Mouse (Mus musculus): ENCODE data around the gene Zfp809. TPM values are rescaled to one million over a fixed set of nuclear protein-coding genes. Genes with fewer than 3 reads are reported as not detected.
"Not testable (repeated sequence)": the region's sequence is repeated elsewhere in the genome, so short reads cannot be mapped to it uniquely, and the experiment has no call there.

Gene Zfp809
- polyA plus RNA-seq, 1 experiment from 2014 or later: 24.6 TPM

- peak; percentile 48; the same call in 1 of the 2 replicates for ATAC-seq (ENCODE audit: low FRiP score, low TSS enrichment)
- no peak overlapping the region for H3K27ac ChIP-seq (ENCODE audit: low read depth, low read length)
These were observed 694 bp upstream of the Zfp809 start for GRCm38 (mm10) chr9:22224536-22225503.

GRCm38 (mm10) chr9:22226389-22226673 is 817 bp downstream of the Zfp809 start:
- Histone ChIP-seq H3K4me3 (ENCODE audit: low read length) (peak overlapping the region; percentile 66), H3K4me2 (replicated peaks; ENCODE audit: low read depth, low read length) (peak overlapping the region; percentile 68)
- not testable (repeated sequence) for H3K27ac ChIP-seq (ENCODE audit: low read depth, low read length); ATAC-seq (ENCODE audit: low FRiP score, low TSS enrichment); H3K27me3 ChIP-seq (ENCODE audit: control insufficient read depth, insufficient read depth, low read length); H3K4me1 ChIP-seq (ENCODE audit: control insufficient read depth, insufficient read depth, low read length); H3K36me3 ChIP-seq (ENCODE audit: control insufficient read depth, insufficient read depth, low read length); H3K9ac ChIP-seq (ENCODE audit: low read depth, low read length); H3K9me3 ChIP-seq (ENCODE audit: control insufficient read depth, low read length)
- WGBS: 71% methylated on average over 7 of the region's 7 CpGs

More at GRCm38 (mm10) chr9:22224536-22225503, 694 bp upstream of the Zfp809 start:
- Histone ChIP-seq H3K4me1 (ENCODE audit: control insufficient read depth, insufficient read depth, low read length) (no peaks in the 10 kb centered on the region), H3K4me2 (replicated peaks; ENCODE audit: low read depth, low read length) (peak overlapping the region; percentile 68), H3K36me3 (ENCODE audit: control insufficient read depth, insufficient read depth, low read length) (no peaks in the 10 kb centered on the region), H3K4me3 (ENCODE audit: low read length) (peak overlapping the region; percentile 66), H3K9me3 (ENCODE audit: control insufficient read depth, low read length) (peaks cover 3% of the 10 kb centered on the region; the same call in 1 of the 2 replicates), H3K9ac (ENCODE audit: low read depth, low read length) (peak overlapping the region; percentile 70; the same call in 1 of the 2 replicates), H3K27me3 (ENCODE audit: control insufficient read depth, insufficient read depth, low read length) (no peaks in the 10 kb centered on the region)
- WGBS: 28% methylated on average over 17 of the region's 17 CpGs

- Histone ChIP-seq H3K4me3 (ENCODE audit: low read length) (no peak overlapping the region), H3K9ac (ENCODE audit: low read depth, low read length) (no peak overlapping the region), H3K27ac (ENCODE audit: low read depth, low read length) (no peak overlapping the region), H3K4me1 (ENCODE audit: control insufficient read depth, insufficient read depth, low read length) (no peaks in the 10 kb centered on the region), H3K27me3 (ENCODE audit: control insufficient read depth, insufficient read depth, low read length) (no peaks in the 10 kb centered on the region), H3K36me3 (ENCODE audit: control insufficient read depth, insufficient read depth, low read length) (no peaks in the 10 kb centered on the region), H3K4me2 (replicated peaks; ENCODE audit: low read depth, low read length) (no peak overlapping the region), H3K9me3 (ENCODE audit: control insufficient read depth, low read length) (peaks cover 3% of the 10 kb centered on the region; the same call in 1 of the 2 replicates)
- WGBS: 84% methylated on average over 15 of the region's 15 CpGs
- no peak for ATAC-seq (ENCODE audit: low FRiP score, low TSS enrichment)
These were observed 1.3 kb downstream of the Zfp809 start for GRCm38 (mm10) chr9:22226846-22227245.

GRCm38 (mm10) chr9:22229386-22230026 is 4.0 kb downstream of the Zfp809 start:
- Histone ChIP-seq H3K4me2 (replicated peaks; ENCODE audit: low read depth, low read length) (no peak overlapping the region), H3K27ac (ENCODE audit: low read depth, low read length) (no peak overlapping the region), H3K9me3 (ENCODE audit: control insufficient read depth, low read length) (peaks cover 3% of the 10 kb centered on the region; the same call in 1 of the 2 replicates), H3K4me3 (ENCODE audit: low read length) (no peak overlapping the region), H3K27me3 (ENCODE audit: control insufficient read depth, insufficient read depth, low read length) (no peaks in the 10 kb centered on the region), H3K9ac (ENCODE audit: low read depth, low read length) (no peak overlapping the region), H3K4me1 (ENCODE audit: control insufficient read depth, insufficient read depth, low read length) (no peaks in the 10 kb centered on the region), H3K36me3 (ENCODE audit: control insufficient read depth, insufficient read depth, low read length) (no peaks in the 10 kb centered on the region)
- 92% methylated on average over 7 of the region's 7 CpGs for WGBS
- ATAC-seq (ENCODE audit: low FRiP score, low TSS enrichment): no peak

GRCm38 (mm10) chr9:22230061-22230460 is 4.5 kb downstream of the Zfp809 start:
- H3K4me1 ChIP-seq (ENCODE audit: control insufficient read depth, insufficient read depth, low read length): no peaks in the 10 kb centered on the region
- no peak overlapping the region for H3K27ac ChIP-seq (ENCODE audit: low read depth, low read length)
- no peak overlapping the region for H3K9ac ChIP-seq (ENCODE audit: low read depth, low read length)
- H3K27me3 ChIP-seq (ENCODE audit: control insufficient read depth, insufficient read depth, low read length): no peaks in the 10 kb centered on the region
- peaks cover 3% of the 10 kb centered on the region; the same call in 1 of the 2 replicates for H3K9me3 ChIP-seq (ENCODE audit: control insufficient read depth, low read length)
- no peak overlapping the region for H3K4me3 ChIP-seq (ENCODE audit: low read length)
- no peak for ATAC-seq (ENCODE audit: low FRiP score, low TSS enrichment)
- H3K36me3 ChIP-seq (ENCODE audit: control insufficient read depth, insufficient read depth, low read length): no peaks in the 10 kb centered on the region
- 95% methylated on average over 3 of the region's 3 CpGs for WGBS
- no peak overlapping the region for H3K4me2 ChIP-seq (replicated peaks; ENCODE audit: low read depth, low read length)

- Histone ChIP-seq H3K27ac (ENCODE audit: low read depth, low read length) (no peak overlapping the region), H3K9ac (ENCODE audit: low read depth, low read length) (no peak overlapping the region), H3K4me1 (ENCODE audit: control insufficient read depth, insufficient read depth, low read length) (no peaks in the 10 kb centered on the region), H3K36me3 (ENCODE audit: control insufficient read depth, insufficient read depth, low read length) (no peaks in the 10 kb centered on the region), H3K9me3 (ENCODE audit: control insufficient read depth, low read length) (peaks cover 3% of the 10 kb centered on the region; the same call in 1 of the 2 replicates), H3K4me3 (ENCODE audit: low read length) (no peak overlapping the region), H3K4me2 (replicated peaks; ENCODE audit: low read depth, low read length) (no peak overlapping the region), H3K27me3 (ENCODE audit: control insufficient read depth, insufficient read depth, low read length) (no peaks in the 10 kb centered on the region)
- ATAC-seq (ENCODE audit: low FRiP score, low TSS enrichment): no peak
These were observed 5.0 kb downstream of the Zfp809 start for GRCm38 (mm10) chr9:22230556-22230955.

GRCm38 (mm10) chr9:22240001-22240400 is 14.5 kb downstream of the Zfp809 start:
- ATAC-seq (ENCODE audit: low FRiP score, low TSS enrichment): no peak
- Histone ChIP-seq H3K9me3 (ENCODE audit: control insufficient read depth, low read length) (peaks cover 14% of the 10 kb centered on the region; the same call in 1 of the 2 replicates), H3K36me3 (ENCODE audit: control insufficient read depth, insufficient read depth, low read length) (peaks cover 56% of the 10 kb centered on the region), H3K9ac (ENCODE audit: low read depth, low read length) (no peak overlapping the region), H3K27me3 (ENCODE audit: control insufficient read depth, insufficient read depth, low read length) (no peaks in the 10 kb centered on the region), H3K4me3 (ENCODE audit: low read length) (no peak overlapping the region), H3K27ac (ENCODE audit: low read depth, low read length) (no peak overlapping the region), H3K4me1 (ENCODE audit: control insufficient read depth, insufficient read depth, low read length) (no peaks in the 10 kb centered on the region), H3K4me2 (replicated peaks; ENCODE audit: low read depth, low read length) (no peak overlapping the region)
- WGBS: 92% methylated on average over 4 of the region's 4 CpGs

GRCm38 (mm10) chr9:22244242-22244641 is 18.7 kb downstream of the Zfp809 start:
- Histone ChIP-seq H3K36me3 (ENCODE audit: control insufficient read depth, insufficient read depth, low read length) (peaks cover 48% of the 10 kb centered on the region), H3K27ac (ENCODE audit: low read depth, low read length) (no peak overlapping the region), H3K9me3 (ENCODE audit: control insufficient read depth, low read length) (peaks cover 27% of the 10 kb centered on the region), H3K4me3 (ENCODE audit: low read length) (no peak overlapping the region), H3K4me2 (replicated peaks; ENCODE audit: low read depth, low read length) (no peak overlapping the region), H3K27me3 (ENCODE audit: control insufficient read depth, insufficient read depth, low read length) (no peaks in the 10 kb centered on the region), H3K9ac (ENCODE audit: low read depth, low read length) (no peak overlapping the region), H3K4me1 (ENCODE audit: control insufficient read depth, insufficient read depth, low read length) (no peaks in the 10 kb centered on the region)
- WGBS: 93% methylated on average over 2 of the region's 2 CpGs
- no peak for ATAC-seq (ENCODE audit: low FRiP score, low TSS enrichment)

GRCm38 (mm10) chr9:22256579-22256978 is 31.1 kb downstream of the Zfp809 start:
- WGBS: 93% methylated on average over 4 of the region's 4 CpGs
- ATAC-seq (ENCODE audit: low FRiP score, low TSS enrichment): no peak

More at GRCm38 (mm10) chr9:22256579-22256978, 31.1 kb downstream of the Zfp809 start:
- Histone ChIP-seq H3K9ac (ENCODE audit: low read depth, low read length) (no peak overlapping the region), H3K27me3 (ENCODE audit: control insufficient read depth, insufficient read depth, low read length) (no peaks in the 10 kb centered on the region; the same call in 1 of the 2 replicates), H3K4me1 (ENCODE audit: control insufficient read depth, insufficient read depth, low read length) (no peaks in the 10 kb centered on the region), H3K9me3 (ENCODE audit: control insufficient read depth, low read length) (peaks cover 20% of the 10 kb centered on the region), H3K36me3 (ENCODE audit: control insufficient read depth, insufficient read depth, low read length) (peaks cover 32% of the 10 kb centered on the region), H3K4me2 (replicated peaks; ENCODE audit: low read depth, low read length) (no peak overlapping the region), H3K27ac (ENCODE audit: low read depth, low read length) (no peak overlapping the region), H3K4me3 (ENCODE audit: low read length) (no peak overlapping the region)
